Mouse (Mus musculus): ENCODE results near the gene Foxk2. TPM values are rescaled to one million over a fixed set of nuclear protein-coding genes. Genes with fewer than 3 reads are reported as not detected.

Foxk2 gene
- polyA plus RNA-seq, 1 experiment, result 24.9 TPM

DNA sequence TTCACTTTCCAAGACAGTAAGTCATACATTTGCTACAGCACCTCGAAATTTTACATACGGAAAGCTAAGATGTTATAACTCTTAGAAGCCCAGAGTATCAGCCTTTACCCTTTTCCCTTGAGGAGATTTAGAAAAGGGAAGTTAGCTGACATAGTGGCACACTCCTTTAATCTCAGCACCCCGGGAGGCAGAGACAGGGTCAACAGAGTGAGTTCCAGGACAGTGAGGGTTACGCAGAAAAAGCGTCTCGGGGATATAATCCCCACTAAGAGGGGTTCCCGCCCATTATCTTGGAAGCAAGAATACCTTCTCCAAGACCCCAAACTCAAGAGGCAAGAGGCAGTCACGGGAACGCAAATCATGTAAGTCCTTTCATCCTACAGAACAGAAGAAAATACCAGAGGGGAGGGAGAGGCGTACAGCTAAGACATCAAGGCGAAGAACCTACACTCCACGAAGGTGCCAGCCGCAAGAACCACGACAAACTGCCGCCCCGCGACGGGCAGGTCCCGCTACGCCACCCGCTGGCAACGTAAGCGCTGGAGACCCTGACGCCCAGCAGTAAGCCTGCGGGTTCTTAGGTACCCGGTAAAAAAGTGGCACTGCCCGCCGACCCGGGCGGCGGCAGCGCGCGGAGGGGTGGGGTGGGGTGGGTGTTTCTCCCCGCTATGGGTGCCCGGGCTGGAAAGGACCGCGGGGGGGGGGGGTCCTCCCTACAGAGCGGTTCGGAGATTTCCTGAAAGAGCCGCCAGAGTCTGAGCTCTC is 93.7 kb downstream of the Foxk2 start:
- H3K36me3 ChIP-seq (replicated peaks; ENCODE audit: low read length), result peaks cover 30% of the 10 kb centered on the region
- H3K4me3 ChIP-seq (replicated peaks), result peak overlapping the region; percentile 93
- no peaks in the 10 kb centered on the region for H3K9me3 ChIP-seq
- peaks cover 2% of the 10 kb centered on the region for H3K27me3 ChIP-seq (replicated peaks)
- TF ChIP-seq GATA1 (IDR thresholded peaks at IDR 0.05; ENCODE audit: borderline replicate concordance, low read length), result no peak
- no peak for TF ChIP-seq FLI1 (IDR thresholded peaks at IDR 0.05; ENCODE audit: low read length)
- H3K4me1 ChIP-seq, result peaks cover 51% of the 10 kb centered on the region

DNA sequence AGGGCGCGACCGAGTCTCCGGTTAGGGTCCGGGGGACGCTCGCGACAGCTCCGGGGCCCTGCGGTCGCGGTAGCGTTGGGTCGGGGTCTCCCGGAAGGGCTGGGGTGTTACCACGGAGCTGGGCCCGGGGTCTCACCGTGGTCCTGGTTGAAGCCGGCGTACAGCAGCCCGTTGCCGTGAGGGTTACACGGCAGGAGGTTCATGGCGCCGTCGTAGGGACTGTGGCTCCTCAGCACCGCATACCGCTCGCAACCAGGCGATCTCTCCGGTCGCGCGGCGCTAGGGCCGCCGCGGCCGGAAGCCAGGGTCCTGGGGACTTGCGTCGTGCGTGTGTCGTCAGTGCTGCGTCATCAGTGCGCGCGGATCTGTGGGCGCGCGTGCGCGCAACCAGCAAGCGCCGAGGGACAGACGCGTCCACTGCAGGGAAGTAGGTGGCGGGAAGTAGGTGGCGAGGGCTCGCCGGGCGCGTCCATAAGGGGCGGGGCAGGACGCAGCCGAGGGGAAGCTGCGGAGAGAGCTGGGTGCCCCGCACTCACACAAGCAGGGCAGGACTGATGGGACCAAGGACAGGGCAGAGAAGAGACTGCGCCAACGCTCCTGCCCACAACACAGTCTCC is 94.4 kb downstream of the Foxk2 start, which contains the start of gene Wdr45b:
Gene Wdr45b (minus strand): TSS at position 355 of the 617 bp plus-strand sequence.
- Histone ChIP-seq H3K27me3 (replicated peaks) (peaks cover 4% of the 10 kb centered on the region), H3K4me3 (replicated peaks) (peak within 1 kb of the TSS; percentile 93), H3K4me1 (peaks cover 51% of the 10 kb centered on the region), H3K36me3 (replicated peaks; ENCODE audit: low read length) (peaks cover 24% of the 10 kb centered on the region), H3K9me3 (no peaks in the 10 kb centered on the region)
- TF ChIP-seq FLI1 (IDR thresholded peaks at IDR 0.05; ENCODE audit: low read length), result no peak; the same call in 1 of the 2 replicates
- TF ChIP-seq GATA1 (IDR thresholded peaks at IDR 0.05; ENCODE audit: borderline replicate concordance, low read length), result no peak

Other genes with a start within 250 kb of the Foxk2 start
- gene Cd7, start 220.6 kb upstream of the Foxk2 start, polyA plus RNA-seq (2012; ENCODE audit: insufficient read depth, low replicate concordance), result 28.5 and 38.2 TPM in 2 replicates
- gene Sectm1b, start 196.4 kb upstream of the Foxk2 start, polyA plus RNA-seq (2012; ENCODE audit: insufficient read depth, low replicate concordance), result not detected in 2 replicates
- not detected in 2 replicates for gene Sectm1a, start 178.8 kb upstream of the Foxk2 start, polyA plus RNA-seq (2012; ENCODE audit: insufficient read depth, low replicate concordance)
- 0.08 TPM in 1 of 2 replicates, not detected in the other for gene Tex19.2, start 141.3 kb upstream of the Foxk2 start, polyA plus RNA-seq (2012; ENCODE audit: insufficient read depth, low replicate concordance)
- not detected in 2 replicates for gene Tex19.1, start 113.8 kb upstream of the Foxk2 start, polyA plus RNA-seq (2012; ENCODE audit: insufficient read depth, low replicate concordance)
- not detected in 2 replicates for gene Uts2r, start 99.7 kb upstream of the Foxk2 start, polyA plus RNA-seq (2012; ENCODE audit: insufficient read depth, low replicate concordance)
- 3.7 and 4.2 TPM in 2 replicates for gene Hexdc, start 55.6 kb upstream of the Foxk2 start, polyA plus RNA-seq (2012; ENCODE audit: insufficient read depth, low replicate concordance)
- gene Ogfod3, start 55.3 kb upstream of the Foxk2 start, polyA plus RNA-seq (2012; ENCODE audit: insufficient read depth, low replicate concordance), result 4.5 and 7.6 TPM in 2 replicates
- 1.1 and 9.5 TPM in 2 replicates for gene Cybc1, start 30.7 kb upstream of the Foxk2 start, polyA plus RNA-seq (2012; ENCODE audit: insufficient read depth, low replicate concordance)
- 10.2 and 13.3 TPM in 2 replicates for gene Narf, start 22.7 kb upstream of the Foxk2 start, polyA plus RNA-seq (2012; ENCODE audit: insufficient read depth, low replicate concordance)
- 5.5 and 5.6 TPM in 2 replicates for gene Wdr45b, start 94.5 kb downstream of the Foxk2 start, polyA plus RNA-seq (2012; ENCODE audit: insufficient read depth, low replicate concordance)
- gene Rab40b, start 128.3 kb downstream of the Foxk2 start, polyA plus RNA-seq (2012; ENCODE audit: insufficient read depth, low replicate concordance), result 0.30 and 1.5 TPM in 2 replicates
- gene Fn3krp, start 161.4 kb downstream of the Foxk2 start, polyA plus RNA-seq (2012; ENCODE audit: insufficient read depth, low replicate concordance), result 0.48 TPM in 1 of 2 replicates, not detected in the other
- not detected in 2 replicates for gene Fn3k, start 174.9 kb downstream of the Foxk2 start, polyA plus RNA-seq (2012; ENCODE audit: insufficient read depth, low replicate concordance)
- gene Tbcd, start 192.0 kb downstream of the Foxk2 start, polyA plus RNA-seq (2012; ENCODE audit: insufficient read depth, low replicate concordance), result 3.3 and 5.3 TPM in 2 replicates

All from megakaryocyte, embryonic 14.5 days (primary cell).